Mouse (Mus musculus): ENCODE results near the gene Zfp334. TPM values are rescaled to one million over a fixed set of nuclear protein-coding genes. Genes with fewer than 3 reads are reported as not detected.

The Zfp334 gene
- total RNA-seq (2021), result 1 to 10 TPM; 8.9 to 9.1 TPM
- long read RNA-seq, experiment 1, full-length matches to known transcripts, result 2 of 5 reads
- long read RNA-seq, experiment 1, partial matches to known transcripts, result 0 of 5 reads
- long read RNA-seq, experiment 1, other reads (novel, unspliced or antisense), result 3 of 5 reads
- long read RNA-seq, experiment 2, full-length matches to known transcripts, result 9 of 17 reads
- long read RNA-seq, experiment 2, partial matches to known transcripts, result 1 of 17 reads
- long read RNA-seq, experiment 2, other reads (novel, unspliced or antisense), result 7 of 17 reads

DNA sequence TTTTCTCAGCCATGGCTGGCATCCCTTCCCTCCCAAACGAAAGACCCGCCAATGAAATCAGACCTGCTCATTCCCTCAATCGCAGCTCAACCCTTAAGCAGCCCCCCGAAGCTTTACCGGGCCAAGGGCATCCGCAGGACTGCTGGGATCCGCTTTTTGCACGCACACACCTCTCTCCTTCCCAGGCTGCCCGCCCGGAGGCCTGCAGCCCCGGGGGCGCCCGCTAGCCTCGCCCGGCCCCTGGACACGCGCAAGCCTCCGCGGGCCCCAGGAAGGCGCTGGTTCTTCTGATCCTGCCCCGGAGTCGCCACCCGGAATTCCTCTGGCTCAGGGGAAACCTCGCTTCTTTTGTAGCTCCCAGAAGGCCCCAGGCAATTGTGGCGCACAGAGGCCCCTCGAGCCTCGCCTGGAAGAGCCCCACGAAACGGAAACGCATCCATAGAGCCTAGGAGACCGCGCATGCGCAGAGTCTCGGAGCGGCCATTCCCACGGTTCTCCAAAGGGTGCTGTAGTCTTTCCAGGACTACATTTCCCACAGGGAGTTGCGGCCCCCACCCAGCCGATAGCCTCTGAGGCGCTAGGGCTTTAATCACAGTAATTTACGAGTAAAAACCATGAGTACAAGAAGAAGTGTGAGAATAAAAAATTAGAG is at the start of gene Zfp334:
Zfp334 (minus strand) TSS at position 416 of the 652 bp plus-strand sequence.
- peak; percentile 74 to 90 for DNase-seq (ENCODE audit: low spot score in 2 of 2)

DNA sequence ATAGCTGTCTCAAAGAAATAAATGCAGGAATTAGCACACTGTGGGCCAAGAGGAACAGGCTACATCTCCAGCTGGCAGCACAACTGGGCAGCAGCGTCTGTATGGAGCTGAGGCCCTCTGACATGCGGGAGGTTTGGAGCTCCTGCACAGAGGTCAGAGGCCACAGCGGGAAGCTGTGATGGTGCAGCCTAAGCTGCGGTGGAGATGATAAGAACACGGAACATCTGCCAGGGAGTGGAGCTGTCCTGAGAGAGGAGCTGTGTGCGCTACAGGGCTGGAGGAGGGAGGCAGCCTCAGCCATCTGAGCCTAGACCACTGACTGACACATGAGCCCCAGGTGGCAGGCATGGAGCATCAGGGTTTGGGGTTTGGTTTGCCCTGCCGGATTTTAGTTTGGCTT is 40.6 kb upstream of the Zfp334 start:
- no peak for DNase-seq (ENCODE audit: low spot score in 2 of 2)

DNA sequence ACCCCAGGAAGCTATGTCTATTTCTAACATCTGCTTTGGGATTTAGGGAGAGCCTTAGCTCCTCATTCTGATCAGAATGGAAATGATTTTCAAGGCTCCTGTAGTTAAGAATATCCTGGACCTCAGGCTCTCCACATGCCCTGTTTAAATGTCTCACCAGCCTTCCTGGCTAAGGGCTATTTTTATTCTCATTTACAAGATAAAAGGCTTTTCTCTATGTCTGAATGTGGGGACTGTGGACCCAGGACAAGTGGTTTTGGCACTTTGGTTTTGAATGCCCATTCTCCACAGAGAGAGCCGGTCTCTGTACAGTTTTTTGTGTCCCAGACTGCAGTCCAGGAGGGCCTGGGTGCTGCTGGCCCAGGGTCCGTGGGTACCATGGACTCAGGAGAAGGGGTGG is 32.1 kb upstream of the Zfp334 start:
- no peak for DNase-seq (ENCODE audit: low spot score in 2 of 2)

DNA sequence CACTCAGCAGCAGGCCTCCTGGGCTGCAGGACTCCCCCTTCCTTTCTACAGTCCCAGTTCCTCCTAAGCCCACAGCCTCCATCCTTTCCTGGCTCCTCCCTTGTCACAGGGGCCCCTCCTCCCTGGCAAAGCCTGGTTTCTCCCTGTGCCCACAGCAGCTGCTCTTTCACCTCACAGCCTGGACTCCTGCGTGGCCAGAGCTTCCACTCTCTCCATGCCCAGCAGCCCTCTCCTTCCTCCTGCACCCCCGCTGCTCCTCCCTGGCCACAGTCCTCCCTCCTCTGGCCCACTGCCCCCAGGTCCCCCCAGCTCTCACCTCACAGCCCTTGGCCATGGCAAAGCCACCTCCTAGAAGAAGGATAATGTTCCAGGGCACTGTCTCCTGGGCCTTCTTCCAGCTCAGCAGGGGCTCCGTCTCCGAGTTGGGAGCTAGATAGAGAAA is 31.6 kb upstream of the Zfp334 start:
- no peak for DNase-seq (ENCODE audit: low spot score in 2 of 2)

DNA sequence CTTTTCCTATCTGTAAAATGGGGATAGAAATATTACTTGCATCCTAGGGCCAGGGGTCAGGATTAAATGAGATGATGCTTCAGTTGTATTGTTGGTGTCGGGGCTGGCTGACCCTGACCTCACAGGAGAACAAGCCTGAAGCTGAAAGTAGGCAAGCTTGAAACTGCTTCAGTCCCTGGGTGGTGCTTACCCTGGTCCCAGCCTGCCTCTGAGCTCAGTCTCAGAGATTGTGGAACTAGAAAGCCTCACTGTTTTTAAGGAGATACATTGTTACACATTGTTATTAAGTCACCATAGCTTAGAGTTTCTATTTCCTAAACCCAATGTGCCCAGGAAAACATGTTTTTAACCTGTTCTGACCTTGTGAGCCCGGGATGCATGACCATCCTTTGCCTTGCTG is 30.5 kb upstream of the Zfp334 start:
- no peak for DNase-seq (ENCODE audit: low spot score in 2 of 2)

DNA sequence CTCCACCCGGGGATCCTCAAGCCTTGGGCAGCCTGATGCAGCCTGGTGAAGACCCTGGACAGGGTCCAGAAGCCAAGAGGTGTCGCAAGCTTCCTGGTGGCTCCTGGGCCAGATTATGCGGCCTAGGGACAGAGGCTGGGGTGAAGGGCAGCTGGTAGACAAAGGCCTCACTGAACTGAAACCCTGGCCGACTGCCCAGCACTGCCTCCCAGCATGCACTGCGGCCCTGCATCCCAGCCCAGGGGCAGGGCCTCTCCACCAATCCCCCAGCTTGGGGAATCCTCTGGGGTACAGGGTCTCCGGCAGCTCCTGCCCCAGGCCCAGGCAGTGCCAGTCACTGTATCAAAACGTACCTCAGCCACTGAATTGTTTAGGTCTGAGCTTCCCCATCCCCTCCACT is 29.2 kb upstream of the Zfp334 start:
- DNase-seq (ENCODE audit: low spot score in 2 of 2), result peak; percentile 25 to 36

DNA sequence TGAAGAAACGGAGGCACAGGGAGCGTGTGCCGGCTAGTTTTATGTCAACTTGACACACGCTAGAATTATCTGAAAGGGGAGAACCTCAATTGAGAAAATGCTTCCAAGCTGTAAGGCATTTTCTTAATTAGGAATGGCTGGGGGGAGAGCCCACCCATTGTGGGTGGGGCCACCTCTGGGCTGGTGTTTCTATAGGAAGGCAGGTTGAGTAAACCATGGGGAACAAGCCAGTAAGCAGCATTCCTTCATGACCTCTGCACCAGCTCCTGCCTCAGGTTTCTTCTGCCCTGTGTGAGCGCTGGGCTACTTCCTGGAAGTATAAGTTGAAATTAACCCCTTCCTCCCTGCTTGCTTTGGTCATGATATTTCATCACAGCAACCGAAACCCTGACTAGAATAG is 27.7 kb upstream of the Zfp334 start:
- no peak for DNase-seq (ENCODE audit: low spot score in 2 of 2)

DNA sequence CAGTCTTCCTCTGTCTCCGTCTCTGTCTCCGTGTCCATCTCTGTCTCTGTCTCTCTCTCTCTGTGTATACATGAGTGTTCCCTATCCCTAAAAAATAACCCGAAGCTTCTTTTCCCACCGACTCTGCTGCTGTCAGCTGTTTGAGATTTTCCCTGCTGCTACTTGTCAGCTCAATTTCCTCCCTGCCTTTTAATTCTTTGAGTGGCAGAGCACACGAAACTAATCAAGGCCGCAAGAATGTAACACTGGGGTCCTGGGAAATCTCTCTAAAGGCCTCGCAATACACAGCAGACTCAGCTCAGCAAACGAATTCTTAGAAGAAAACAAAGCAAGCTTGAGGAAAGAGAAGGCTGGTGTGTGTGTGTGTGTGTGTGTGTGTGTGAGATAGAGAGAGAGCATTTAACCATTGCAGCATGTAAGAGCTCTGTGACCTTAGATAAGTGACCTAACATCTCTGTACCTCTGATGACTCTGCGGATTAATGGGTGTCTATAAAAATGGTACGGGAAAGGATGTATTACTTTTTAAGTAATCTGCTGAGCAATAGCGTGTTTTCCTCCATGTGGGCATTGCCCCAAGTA is 27.2 kb upstream of the Zfp334 start:
- DNase-seq (ENCODE audit: low spot score in 2 of 2), result no peak

DNA sequence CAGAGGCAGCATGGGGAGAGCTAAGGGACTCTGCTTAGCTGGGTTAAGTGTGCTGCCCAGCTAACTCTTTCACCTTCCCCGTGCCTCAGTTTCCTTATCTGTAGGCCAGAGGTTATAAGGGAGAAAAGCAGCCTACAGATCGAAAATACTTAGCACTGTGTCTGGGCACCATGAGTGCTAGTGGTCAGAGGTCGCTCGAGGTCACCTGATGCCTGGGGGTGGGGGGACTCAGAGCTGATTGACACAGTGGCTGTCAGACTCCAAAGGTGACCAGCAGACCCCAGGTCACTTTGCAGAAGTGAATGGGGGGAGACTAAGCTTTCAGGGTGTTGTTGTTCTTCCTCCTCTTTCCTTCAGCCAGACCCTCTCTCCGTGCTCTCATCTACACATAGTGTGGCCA is 26.3 kb upstream of the Zfp334 start:
- DNase-seq (ENCODE audit: low spot score in 2 of 2), result no peak

DNA sequence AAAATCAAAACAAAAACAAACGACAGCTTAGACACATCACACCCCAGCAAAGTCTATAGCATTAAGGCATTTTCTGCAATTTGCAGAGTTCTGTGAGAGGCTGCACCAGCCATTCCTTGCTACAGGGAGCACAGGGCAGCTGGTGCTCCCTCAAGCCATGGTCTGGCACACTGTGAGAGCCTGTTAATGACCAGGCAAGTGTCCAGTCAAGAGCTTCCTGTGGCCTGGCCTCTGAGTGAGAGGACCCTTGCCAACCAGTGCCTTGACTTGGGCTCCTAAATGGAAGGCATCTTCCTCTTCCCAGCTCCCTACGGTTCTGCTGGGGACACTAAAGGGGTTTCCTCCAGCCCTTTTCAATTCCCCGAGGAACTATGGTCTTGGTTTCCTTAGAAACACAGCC is 25.8 kb upstream of the Zfp334 start:
- no peak for DNase-seq (ENCODE audit: low spot score in 2 of 2)

DNA sequence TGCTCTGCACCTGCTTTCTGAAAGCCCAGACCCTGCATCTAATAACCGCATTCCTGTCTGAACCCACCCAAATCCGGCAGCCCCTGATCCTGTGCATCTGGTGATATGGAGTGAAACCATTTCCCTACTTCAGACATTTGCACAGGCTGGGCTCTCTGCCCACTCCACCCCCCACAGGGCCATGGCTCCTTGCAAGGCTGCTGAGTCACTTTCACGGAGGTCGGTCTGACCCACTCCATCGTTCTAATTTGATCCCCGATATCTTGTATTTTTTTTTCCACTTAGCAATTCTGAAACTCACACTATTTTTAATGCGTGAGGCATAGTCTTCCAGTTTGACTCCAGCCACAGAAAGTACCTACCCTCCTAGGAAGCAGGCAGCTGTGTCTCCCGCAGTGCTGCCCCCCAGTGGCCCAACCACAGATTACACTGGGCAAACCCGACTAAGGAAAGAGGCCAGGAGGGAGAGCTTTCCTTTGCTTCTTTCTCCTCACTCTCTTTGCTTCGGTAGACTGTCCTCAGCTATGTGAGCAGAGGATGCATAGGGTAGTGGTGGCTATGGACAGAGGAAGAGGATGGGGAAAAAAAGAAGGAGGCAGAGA is 19.7 kb upstream of the Zfp334 start:
- DNase-seq (ENCODE audit: low spot score in 2 of 2), result peak; percentile 54 to 59

DNA sequence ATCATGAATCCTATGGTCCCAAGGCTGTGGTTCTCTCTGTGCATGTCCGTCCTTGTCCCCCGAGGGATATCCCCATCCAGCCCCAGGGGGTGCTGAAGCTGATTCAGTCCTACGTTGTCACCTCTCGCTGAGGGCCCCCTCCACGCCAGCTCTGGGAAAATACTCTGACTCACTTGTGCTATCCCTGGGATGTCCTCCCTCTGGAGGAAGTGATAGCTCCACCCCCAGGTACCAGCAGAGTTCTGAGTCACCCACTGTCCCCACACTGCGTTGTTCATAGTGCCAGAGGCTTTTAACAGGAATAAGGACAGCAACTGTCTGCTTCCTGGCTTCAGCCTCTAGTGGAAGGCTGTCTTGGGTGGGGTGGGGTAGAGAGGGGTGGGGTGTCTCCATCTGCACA is 17.3 kb upstream of the Zfp334 start:
- DNase-seq (ENCODE audit: low spot score in 2 of 2), result peak in 1 of 2 experiments; percentile 19

DNA sequence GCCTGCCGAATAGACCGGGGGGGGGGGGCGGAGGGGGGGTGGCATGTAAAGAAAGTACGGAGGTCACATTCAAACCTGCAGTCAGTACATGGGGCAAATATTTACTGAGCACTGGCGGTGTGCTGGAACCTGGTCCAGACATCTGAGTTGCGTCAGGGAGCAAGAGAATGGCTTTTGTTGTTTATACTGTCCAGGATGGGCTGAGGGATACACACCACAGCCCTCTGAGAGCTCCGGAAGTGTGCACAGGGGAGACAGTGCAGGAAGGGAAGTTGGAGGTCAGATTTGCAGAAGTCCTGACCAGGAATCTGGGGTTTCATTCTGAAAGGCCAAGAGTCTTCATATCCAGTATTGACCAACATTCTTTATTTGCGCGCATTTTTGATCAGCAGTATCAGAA is 16.9 kb upstream of the Zfp334 start:
- DNase-seq (ENCODE audit: low spot score in 2 of 2), result no peak

DNA sequence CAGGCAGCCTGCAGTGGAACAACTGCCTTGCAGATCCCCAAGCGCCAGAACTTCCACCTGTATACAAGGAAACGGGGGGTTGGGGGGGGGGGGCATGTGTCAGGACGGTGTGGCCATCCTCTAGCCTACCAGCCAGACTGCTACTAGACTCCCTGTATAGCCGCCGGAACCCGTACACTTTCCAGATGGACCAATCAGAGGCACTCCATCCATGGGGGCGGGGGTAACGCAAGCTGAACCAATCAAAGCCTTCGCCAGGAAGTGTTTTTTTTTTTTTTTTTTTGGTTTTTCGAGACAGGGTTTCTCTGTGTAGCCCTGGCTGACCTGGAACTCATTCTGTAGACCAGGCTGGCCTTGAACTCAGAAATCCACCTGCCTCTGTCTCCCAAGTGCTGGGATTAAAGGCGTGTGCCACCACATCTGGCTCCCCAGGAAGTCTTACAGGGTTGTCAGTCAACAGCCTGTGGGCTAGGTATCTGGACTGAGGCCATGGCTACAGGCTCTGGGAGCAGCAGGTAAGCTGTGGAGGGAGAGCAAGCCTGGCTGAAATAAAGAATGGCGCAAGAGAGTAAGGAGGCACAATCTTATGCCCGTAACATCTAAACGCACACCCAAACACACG is 10.2 kb upstream of the Zfp334 start:
- no peak for DNase-seq (ENCODE audit: low spot score in 2 of 2)

DNA sequence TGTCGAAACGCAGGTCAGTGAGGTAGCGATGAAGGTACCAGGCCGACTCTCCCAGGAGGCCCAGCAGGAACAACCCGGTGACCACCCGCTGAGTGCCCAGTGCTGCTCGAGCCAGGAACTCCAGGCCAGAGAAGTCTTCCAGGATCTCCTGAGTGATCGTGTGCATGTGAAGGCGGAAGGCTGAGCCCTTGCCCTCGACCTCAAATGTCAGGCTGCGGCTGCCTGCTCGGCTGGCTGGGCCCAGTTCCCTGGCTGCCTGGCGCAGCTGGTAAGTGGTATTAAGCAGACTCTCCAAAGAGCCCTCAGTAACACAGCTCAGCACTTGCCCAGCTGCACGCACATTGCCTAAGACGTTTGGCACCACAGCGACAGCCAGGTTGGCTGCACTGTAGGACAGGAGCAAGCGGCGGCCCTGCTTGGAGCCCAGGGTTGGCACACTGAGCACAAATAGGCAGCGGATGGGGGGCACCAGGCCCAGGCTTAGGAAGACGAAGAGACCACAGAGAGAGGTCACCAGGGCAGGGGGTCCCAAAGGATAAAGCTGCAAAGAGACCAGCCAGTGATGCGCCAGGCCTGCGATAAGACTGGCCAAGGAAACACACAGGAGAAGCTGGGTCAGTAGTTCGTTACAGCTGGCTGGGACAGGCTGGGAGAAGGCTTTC is 9.6 kb upstream of the Zfp334 start:
- DNase-seq (ENCODE audit: low spot score in 2 of 2), result no peak

DNA sequence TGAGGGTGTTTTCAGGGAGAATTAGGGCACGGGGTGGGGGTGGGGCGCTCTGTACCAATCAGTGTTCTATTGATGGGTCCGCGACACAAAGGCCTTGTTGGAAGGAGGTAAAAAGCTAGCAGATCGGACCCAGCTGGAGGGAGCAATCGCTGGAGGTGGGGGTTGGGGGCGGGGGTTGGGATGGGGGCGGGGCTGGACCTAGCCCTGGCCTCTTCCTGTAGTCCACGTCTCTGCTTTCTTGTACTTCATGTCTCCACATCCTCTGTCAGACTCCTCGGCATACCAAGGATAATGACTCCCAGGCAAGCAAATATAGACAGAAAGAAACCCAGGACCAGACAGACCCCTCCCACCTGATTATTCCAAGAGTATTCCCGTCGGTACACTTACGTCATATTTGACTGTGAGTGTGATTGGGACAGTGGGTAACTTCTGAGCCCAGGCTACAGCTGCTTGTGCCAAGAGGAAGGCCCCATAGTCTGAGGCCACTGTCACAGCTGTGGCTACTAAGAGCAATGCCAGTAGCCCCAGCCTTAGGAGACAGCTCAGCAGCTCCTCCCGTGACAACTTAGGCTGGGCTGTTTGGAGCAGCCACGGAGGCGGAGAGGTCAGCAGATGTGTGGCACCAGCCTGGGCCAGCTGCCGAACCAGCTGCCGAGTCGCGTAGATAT is 8.9 kb upstream of the Zfp334 start:
- no peak for DNase-seq (ENCODE audit: low spot score in 2 of 2)

DNA sequence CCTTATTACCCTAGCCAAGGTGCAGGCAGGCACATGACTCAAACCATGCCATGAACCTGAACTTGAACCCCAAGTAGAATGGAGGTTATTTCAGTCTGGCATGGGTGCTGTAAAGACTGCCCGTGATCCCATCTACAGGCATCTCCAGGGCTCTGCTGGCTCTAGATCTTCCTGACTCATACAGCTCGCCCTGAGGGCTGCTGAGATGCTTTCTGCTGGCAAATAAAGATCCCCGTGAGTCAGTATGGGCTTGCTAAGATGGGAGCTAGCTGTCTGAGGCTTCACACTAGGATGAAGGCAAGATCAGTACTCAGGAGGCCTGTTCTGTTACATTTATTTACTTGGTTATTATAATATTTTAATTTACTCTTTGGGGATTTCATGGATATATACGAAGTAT is 4.1 kb upstream of the Zfp334 start:
- DNase-seq (ENCODE audit: low spot score in 2 of 2), result no peak

DNA sequence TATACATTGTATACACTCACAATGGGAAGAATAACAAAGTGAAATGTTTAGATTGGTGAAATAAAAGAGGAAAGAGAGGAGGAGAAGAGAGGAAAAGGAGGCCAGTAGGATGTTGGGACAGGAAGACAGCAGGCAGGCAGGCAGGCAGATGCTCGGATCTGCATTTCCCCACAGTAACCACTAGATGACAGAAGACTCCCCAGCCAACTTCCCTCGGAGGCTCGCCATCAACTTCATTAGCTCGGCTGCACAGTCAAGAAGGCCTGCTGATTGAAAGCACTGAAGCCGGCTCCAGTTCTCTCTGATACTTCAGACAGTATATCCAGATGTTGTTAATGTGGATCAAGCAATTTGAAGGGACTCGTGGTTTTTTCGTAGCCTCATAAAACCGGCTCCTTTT is 3.5 kb upstream of the Zfp334 start:
- DNase-seq (ENCODE audit: low spot score in 2 of 2), result no peak

DNA sequence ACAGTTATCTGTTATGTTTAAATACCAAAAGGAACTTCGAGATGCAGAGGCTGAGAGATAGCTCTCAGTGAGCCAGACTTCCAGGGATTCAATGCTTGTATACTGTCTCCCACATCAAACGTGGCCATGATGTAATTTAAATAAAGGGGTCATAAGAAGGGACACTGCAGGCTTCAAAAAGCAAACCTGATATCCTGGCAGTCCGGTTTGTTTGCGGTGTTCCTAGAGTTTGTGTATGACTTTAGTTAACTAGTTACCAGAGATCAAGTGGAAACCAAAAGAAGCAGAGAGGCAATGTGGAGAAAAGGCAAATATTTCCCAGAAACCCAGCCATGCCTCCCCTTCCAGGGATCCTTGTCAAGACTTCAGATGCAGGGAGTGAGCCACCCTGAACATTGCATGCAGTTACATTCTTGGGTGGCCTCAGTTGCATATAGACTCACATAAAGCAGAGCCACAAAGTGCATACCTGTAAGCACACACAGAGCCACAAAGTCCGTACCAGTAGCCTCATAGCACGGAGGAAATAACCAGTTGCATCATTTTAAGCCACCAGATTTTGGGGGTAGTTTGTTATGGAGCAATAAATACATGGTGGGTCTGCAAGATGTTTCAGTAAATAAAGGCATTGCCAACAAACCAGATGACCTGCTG is 1.4 kb upstream of the Zfp334 start:
- no peak for DNase-seq (ENCODE audit: low spot score in 2 of 2)

DNA sequence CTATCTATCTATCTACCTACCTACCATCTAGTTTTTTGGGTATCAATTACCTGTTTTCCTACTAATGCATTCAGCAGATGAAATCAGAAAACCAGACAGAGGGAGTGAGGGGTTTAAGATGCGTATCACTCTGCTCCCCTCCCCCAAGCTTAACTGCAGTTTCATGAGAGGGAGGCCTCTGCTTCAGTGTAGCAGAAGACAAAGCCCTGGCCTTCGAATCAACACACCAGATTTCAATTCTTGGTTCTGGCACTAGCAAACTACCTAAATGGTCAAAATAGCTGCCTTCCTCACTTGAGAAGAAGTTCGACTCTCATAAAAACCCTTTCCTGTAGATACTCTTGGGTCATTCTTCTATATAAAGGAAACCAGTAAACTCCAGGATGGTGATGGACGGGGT is 689 bp downstream of the Zfp334 start:
- no peak for DNase-seq (ENCODE audit: low spot score in 2 of 2)
